Mouse (Mus musculus): ENCODE data around the gene Dynlt1b. TPM values are rescaled to one million over a fixed set of nuclear protein-coding genes. Genes with fewer than 3 reads are reported as not detected.
"Not testable (repeated sequence)": the region's sequence is repeated elsewhere in the genome, so short reads cannot be mapped to it uniquely, and the experiment has no call there.

The Dynlt1b gene
- polyA plus RNA-seq, 1 experiment from 2014 or later = 1,039 TPM

GRCm38 (mm10) chr17:6449166-6449565 lies 19.3 kb downstream of the Dynlt1b start:
- not testable (repeated sequence) for H3K4me3 ChIP-seq; ATAC-seq (ENCODE audit: low FRiP score, low read depth); H3K9ac ChIP-seq; H3K36me3 ChIP-seq; H3K4me1 ChIP-seq (replicated peaks); H3K27me3 ChIP-seq; H3K9me3 ChIP-seq; H3K4me2 ChIP-seq; H3K27ac ChIP-seq (replicated peaks)
- 92% methylated on average over 12 of the region's 12 CpGs for WGBS

GRCm38 (mm10) chr17:6451205-6451604 lies 21.3 kb downstream of the Dynlt1b start:
- not testable (repeated sequence) for H3K27me3 ChIP-seq; H3K4me3 ChIP-seq; H3K27ac ChIP-seq (replicated peaks); H3K4me1 ChIP-seq (replicated peaks); H3K4me2 ChIP-seq; ATAC-seq (ENCODE audit: low FRiP score, low read depth); H3K9ac ChIP-seq; H3K9me3 ChIP-seq
- peaks cover 16% of the 10 kb centered on the region for H3K36me3 ChIP-seq
- 86% methylated on average over 2 of the region's 10 CpGs for WGBS

- not testable (repeated sequence) for ATAC-seq (ENCODE audit: low FRiP score, low read depth)
- WGBS = 86% methylated on average over 9 of the region's 11 CpGs
Measured at GRCm38 (mm10) chr17:6452689-6453088, 22.8 kb downstream of the Dynlt1b start.

GRCm38 (mm10) chr17:6454703-6455102 lies 24.8 kb downstream of the Dynlt1b start:
- H3K27ac ChIP-seq (replicated peaks); H3K4me3 ChIP-seq; H3K4me1 ChIP-seq (replicated peaks); H3K9me3 ChIP-seq; H3K9ac ChIP-seq; H3K27me3 ChIP-seq; H3K4me2 ChIP-seq; ATAC-seq (ENCODE audit: low FRiP score, low read depth): not testable (repeated sequence)
- 95% methylated on average over 2 of the region's 2 CpGs for WGBS
- H3K36me3 ChIP-seq = peaks cover 28% of the 10 kb centered on the region

More at GRCm38 (mm10) chr17:6452689-6453088, 22.8 kb downstream of the Dynlt1b start:
- H3K4me2 ChIP-seq; H3K27me3 ChIP-seq; H3K4me1 ChIP-seq (replicated peaks); H3K4me3 ChIP-seq; H3K9ac ChIP-seq; H3K9me3 ChIP-seq; H3K27ac ChIP-seq (replicated peaks): not testable (repeated sequence)
- peaks cover 21% of the 10 kb centered on the region for H3K36me3 ChIP-seq

GRCm38 (mm10) chr17:6455883-6456282 lies 26.0 kb downstream of the Dynlt1b start:
- H3K4me3 ChIP-seq; H3K27me3 ChIP-seq; H3K4me1 ChIP-seq (replicated peaks); H3K4me2 ChIP-seq; H3K9me3 ChIP-seq; H3K27ac ChIP-seq (replicated peaks); H3K9ac ChIP-seq; ATAC-seq (ENCODE audit: low FRiP score, low read depth): not testable (repeated sequence)
- 97% methylated on average over 12 of the region's 12 CpGs for WGBS
- H3K36me3 ChIP-seq = peaks cover 28% of the 10 kb centered on the region

- H3K9ac ChIP-seq; ATAC-seq (ENCODE audit: low FRiP score, low read depth); H3K4me3 ChIP-seq; H3K4me1 ChIP-seq (replicated peaks); H3K27me3 ChIP-seq; H3K27ac ChIP-seq (replicated peaks); H3K9me3 ChIP-seq; H3K4me2 ChIP-seq: not testable (repeated sequence)
- WGBS = 96% methylated on average over 18 of the region's 22 CpGs
- H3K36me3 ChIP-seq = peaks cover 28% of the 10 kb centered on the region
Measured at GRCm38 (mm10) chr17:6456614-6457402, 26.9 kb downstream of the Dynlt1b start.

GRCm38 (mm10) chr17:6461083-6461595 lies 31.2 kb downstream of the Dynlt1b start:
- WGBS = 95% methylated on average over 5 of the region's 5 CpGs
- not testable (repeated sequence) for H3K9ac ChIP-seq; H3K4me1 ChIP-seq (replicated peaks); H3K27ac ChIP-seq (replicated peaks); H3K4me2 ChIP-seq; H3K4me3 ChIP-seq; H3K27me3 ChIP-seq; ATAC-seq (ENCODE audit: low FRiP score, low read depth); H3K9me3 ChIP-seq
- H3K36me3 ChIP-seq = peaks cover 16% of the 10 kb centered on the region

GRCm38 (mm10) chr17:6465735-6466134 lies 35.8 kb downstream of the Dynlt1b start:
- H3K4me1 ChIP-seq (replicated peaks); H3K9me3 ChIP-seq; H3K9ac ChIP-seq; H3K4me3 ChIP-seq; H3K27ac ChIP-seq (replicated peaks); H3K4me2 ChIP-seq; ATAC-seq (ENCODE audit: low FRiP score, low read depth); H3K27me3 ChIP-seq; H3K36me3 ChIP-seq: not testable (repeated sequence)
- WGBS = 86% methylated on average over 9 of the region's 9 CpGs

GRCm38 (mm10) chr17:6467638-6468461 lies 37.9 kb downstream of the Dynlt1b start:
- not testable (repeated sequence) for H3K27ac ChIP-seq (replicated peaks); H3K4me3 ChIP-seq; H3K9me3 ChIP-seq; H3K9ac ChIP-seq; H3K36me3 ChIP-seq; H3K4me2 ChIP-seq; H3K4me1 ChIP-seq (replicated peaks); H3K27me3 ChIP-seq
- WGBS = 75% methylated on average over 18 of the region's 18 CpGs
- peak; percentile 6; the same call in 1 of the 2 replicates for ATAC-seq (ENCODE audit: low FRiP score, low read depth)

- not testable (repeated sequence) for H3K4me3 ChIP-seq; H3K4me2 ChIP-seq; ATAC-seq (ENCODE audit: low FRiP score, low read depth); H3K9me3 ChIP-seq; H3K27me3 ChIP-seq; H3K36me3 ChIP-seq; H3K27ac ChIP-seq (replicated peaks); H3K9ac ChIP-seq
- H3K4me1 ChIP-seq (replicated peaks) = peaks cover 11% of the 10 kb centered on the region
- WGBS = 64% methylated on average over 2 of the region's 3 CpGs
Measured at GRCm38 (mm10) chr17:6470031-6470430, 40.1 kb downstream of the Dynlt1b start.

- ATAC-seq (ENCODE audit: low FRiP score, low read depth); H3K36me3 ChIP-seq; H3K27me3 ChIP-seq; H3K27ac ChIP-seq (replicated peaks); H3K4me3 ChIP-seq; H3K4me2 ChIP-seq; H3K9ac ChIP-seq; H3K9me3 ChIP-seq: not testable (repeated sequence)
- 95% methylated on average over 6 of the region's 7 CpGs for WGBS
- H3K4me1 ChIP-seq (replicated peaks) = peaks cover 15% of the 10 kb centered on the region
Measured at GRCm38 (mm10) chr17:6470671-6471070, 40.8 kb downstream of the Dynlt1b start.

- Histone ChIP-seq H3K4me1 (replicated peaks) (peaks cover 17% of the 10 kb centered on the region), H3K4me2 (peak overlapping the region; percentile 69; the same call in 1 of the 2 replicates)
- 94% methylated on average over 6 of the region's 6 CpGs for WGBS
- H3K27ac ChIP-seq (replicated peaks); H3K9me3 ChIP-seq; H3K4me3 ChIP-seq; H3K27me3 ChIP-seq; H3K9ac ChIP-seq; H3K36me3 ChIP-seq; ATAC-seq (ENCODE audit: low FRiP score, low read depth): not testable (repeated sequence)
Measured at GRCm38 (mm10) chr17:6475270-6475669, 45.4 kb downstream of the Dynlt1b start.

All from hindbrain, embryonic 15.5 days (tissue).